Mouse (Mus musculus): ENCODE measurements at regions not wholly inside any gene's neighbourhood (a gene's known extent, or its start where the extent isn't known, plus 50 kb on each side); places are given as distances from the start of the nearest gene placed in this dataset.
A peak's percentile ranks its signal among the peaks of the same experiment; 100 is the strongest.

DNA sequence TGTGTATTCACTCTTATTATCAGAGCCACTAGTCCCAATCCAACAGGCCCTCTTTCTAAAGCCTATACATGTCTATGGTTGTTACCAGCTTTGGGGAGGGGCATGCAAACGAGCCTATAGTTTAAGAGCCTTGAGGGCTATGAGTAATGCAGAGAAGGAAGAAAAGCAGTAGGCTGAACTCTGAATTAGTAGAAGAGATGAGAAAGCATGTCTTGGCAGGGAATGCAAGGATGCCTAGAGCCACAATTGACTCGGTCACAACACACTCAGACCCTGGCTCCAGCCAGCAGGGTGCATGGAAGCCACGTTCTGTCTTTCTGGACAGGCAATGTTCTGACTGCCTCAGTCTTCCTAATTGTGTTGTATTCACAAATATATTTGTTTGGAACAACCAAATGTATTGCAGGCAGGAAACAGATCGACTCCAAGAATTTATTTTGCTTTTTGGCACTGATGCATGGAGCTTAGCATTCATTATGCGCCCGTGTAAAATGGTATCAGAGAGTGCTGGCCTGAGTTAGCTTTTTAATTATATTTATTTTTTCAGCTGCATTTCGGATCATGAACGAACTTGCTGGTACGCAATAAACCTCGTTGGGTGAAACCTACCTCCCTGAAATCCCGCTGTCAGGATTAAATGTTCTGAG lies 110.2 kb downstream of the Rybp start:
- DNase-seq (ENCODE audit: extremely low spot score in 1 of 2, low spot score in 1 of 2), result no peak

DNA sequence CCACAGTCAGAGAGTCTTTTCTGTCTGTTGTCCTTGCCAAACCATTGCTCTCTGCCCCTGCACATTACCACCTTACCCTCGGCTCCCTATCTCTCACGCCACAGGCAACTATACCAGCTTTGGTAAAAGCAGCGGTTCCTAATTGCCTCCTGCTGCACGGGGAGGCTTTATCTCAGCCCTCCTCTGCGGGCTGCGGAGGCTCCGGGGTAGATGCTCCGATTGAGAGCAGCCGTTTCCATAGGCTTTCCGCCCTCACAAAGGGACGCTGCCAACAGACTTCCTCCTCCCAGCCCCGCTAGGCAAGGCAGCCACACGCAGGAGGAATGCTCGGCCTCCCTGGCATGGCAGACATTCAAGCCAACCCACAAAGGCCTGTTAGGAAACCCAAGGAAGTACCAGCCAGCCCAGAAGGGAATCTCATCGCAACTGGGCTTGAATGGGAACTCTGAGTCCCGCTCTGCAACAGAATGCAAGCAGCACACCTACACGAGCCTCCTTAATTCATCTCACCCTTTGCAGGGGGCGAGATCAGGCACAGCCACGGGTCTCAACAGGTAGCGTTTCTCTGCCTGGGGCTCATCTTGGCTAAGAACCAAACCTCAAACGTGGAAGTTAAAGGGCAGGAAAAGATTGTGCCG lies 116.5 kb downstream of the Rybp start:
- DNase-seq (ENCODE audit: extremely low spot score in 1 of 2, low spot score in 1 of 2), result peak; percentile 40 to 50

DNA sequence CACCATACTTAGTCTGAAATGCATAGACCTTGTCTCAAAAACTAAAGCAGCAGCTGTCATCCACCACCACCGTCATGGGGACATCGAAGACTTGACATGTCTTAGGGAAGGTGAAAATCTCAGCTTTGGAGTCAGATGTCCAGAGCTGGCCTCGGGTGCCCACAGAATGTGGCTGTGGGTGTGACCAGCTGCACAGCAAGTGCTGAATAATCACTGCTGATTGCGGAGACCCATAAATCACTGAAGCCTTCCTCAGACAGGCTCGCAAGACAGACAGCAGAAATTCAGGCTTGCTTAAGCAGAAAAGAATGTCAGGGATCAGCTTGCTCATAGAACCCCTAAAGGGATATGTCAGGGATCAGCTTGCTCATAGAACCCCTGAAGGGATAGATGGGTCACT lies 120.0 kb downstream of the Rybp start:
- no peak for DNase-seq (ENCODE audit: extremely low spot score in 1 of 2, low spot score in 1 of 2)

DNA sequence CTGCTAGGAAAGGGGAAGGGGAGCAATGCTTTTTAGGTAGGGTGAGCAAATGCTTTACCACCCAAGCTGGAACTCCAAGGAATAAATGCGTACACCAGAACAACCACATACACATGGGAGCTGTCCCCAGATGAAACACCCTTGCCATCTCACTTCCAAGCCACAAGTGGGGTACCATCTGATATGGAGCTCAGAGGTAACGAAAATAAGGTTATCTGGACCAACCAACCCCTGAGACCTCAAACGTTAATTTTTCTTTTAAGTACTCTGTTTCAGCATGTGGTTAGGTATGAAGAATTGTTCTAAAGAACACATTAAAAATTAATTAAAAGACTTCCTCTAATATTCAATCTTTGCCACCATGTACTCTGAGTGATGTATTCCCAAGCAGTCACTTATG lies 121.5 kb downstream of the Rybp start:
- no peak for DNase-seq (ENCODE audit: extremely low spot score in 1 of 2, low spot score in 1 of 2)

DNA sequence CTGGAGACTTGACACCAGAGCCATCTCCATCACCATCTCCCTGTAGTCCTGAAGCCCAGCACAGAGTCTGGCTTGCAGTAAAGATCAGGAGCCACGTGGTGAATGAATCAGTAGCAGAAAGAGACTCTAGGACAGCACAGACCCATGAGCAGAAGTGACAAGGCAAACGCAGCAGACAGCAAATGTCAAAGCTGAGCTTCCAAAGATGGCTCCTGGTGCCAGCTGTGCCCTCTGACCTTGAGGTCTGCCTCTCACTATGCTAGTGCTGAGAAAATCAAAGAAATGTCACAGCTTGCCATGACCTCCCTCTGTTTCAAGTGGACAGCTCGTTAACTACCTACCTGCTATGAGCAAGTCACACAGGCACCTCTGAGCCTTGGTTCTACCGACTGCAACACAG lies 123.1 kb downstream of the Rybp start:
- no peak for DNase-seq (ENCODE audit: extremely low spot score in 1 of 2, low spot score in 1 of 2)

DNA sequence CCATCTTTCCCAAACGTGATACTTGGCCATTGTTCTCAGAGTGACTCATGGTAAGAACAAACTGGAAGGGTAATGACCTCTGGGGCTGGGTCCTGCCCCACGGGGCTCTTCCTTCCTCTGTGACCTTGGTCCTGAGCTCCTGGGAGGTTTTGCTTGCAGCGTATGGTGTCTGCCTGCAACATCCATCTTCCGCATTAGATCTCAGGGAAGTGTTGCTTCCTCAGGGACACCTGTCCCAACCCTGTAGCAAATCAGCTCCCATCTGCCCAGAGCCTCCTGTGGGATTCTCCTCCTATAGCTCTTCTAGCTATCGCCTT lies 123.5 kb downstream of the Rybp start:
- no peak for DNase-seq (ENCODE audit: extremely low spot score in 1 of 2, low spot score in 1 of 2)

DNA sequence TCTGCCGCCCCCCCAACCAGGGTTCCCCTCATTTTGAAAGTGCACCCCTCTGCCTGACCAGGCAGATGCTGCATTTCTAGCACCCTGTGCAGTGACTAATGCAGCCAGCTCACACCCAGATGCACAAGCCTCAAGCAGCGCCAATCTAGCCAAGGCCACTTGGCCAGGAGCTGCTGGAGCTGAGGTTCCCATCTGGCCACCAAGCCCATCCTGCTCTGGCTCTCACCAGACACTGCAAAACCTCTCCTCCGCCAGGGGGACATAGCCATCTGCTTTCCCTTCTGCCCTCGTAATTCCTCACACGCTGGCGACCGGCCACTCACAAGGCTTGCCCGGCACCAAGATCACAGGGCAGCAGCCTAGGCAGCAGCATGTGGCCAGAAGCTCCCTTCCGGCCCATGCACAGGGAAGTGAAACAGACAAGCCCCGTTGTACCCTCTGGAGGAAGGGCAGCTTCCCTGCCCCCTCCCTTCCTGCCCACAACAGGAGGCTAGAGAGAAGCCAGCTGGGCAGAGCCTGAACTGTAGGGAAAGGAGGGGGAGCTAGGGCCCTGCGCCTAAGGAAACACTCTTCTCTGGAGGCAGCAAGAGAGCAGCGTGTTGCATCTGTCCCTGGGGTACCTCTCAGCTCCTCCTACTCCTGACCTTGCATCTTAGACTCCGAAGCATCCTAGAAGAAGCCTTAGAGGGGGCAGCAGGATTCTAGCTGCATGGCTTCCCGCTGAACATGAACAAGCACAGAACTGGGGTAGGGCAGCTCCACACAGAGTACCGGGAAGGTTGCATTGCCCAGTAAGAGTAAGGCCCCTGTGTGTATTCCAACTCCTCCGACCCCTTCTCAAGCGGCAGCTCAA lies 124.1 kb downstream of the Rybp start:
- peak; percentile 40 to 56 for DNase-seq (ENCODE audit: extremely low spot score in 1 of 2, low spot score in 1 of 2)

DNA sequence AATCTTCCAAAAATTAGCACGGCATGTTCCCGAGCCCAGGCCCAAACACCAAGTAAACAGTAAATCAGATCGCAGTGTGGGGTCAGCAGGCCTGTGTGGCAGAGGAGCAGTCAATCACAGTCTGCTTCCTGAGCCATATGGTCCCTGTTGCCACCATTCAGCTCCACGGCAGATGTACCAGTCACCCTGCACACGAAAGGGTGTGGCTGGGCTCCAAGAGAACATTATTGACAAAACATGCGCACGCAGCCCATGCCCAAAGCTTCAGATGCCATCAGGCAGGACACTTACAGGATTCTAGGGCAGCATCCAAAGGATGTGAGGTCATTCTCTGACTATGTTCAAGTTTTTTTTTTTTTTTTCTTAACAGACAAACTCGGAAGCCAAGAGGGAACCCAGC lies 126.6 kb downstream of the Rybp start:
- no peak for DNase-seq (ENCODE audit: extremely low spot score in 1 of 2, low spot score in 1 of 2)

DNA sequence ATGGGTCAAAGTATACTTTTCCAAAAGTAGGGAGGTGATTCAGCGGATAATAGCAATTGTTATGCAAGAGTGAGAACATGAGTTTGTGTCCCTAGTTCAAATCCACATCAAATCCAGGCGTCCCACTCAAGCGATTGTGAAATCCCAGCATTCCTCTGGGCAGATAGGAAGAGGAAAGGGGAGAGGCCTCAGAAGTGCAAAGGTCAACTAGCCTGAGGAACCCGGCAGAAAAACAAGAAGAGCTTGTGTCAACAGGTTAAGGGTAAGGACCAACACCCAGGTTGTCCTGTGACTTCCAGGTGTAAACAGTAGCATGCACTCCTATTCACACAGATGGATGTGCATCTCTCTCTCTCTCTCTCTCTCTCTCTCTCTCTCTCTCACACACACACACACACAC lies 127.5 kb downstream of the Rybp start:
- DNase-seq (ENCODE audit: extremely low spot score in 1 of 2, low spot score in 1 of 2), result no peak

DNA sequence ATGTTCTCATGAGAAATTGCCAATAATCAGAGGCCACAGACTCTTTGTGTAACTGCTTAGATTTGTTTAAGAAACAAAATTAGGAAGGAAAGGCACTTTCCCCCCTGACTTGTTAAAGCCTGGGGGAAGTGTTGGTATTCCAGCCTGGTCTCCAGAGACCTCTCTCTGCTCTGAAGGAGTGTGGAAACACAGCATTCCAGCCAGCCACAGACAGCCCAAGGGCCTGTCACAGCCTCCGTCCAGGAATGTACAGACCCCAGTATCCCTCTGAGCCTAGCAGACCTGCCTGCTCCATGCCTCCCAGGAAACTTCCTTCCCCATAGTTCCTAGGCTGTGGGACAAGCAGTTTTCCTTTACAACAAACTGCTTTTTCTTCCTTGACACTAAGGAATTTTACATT lies 128.0 kb downstream of the Rybp start:
- DNase-seq (ENCODE audit: extremely low spot score in 1 of 2, low spot score in 1 of 2), result no peak

DNA sequence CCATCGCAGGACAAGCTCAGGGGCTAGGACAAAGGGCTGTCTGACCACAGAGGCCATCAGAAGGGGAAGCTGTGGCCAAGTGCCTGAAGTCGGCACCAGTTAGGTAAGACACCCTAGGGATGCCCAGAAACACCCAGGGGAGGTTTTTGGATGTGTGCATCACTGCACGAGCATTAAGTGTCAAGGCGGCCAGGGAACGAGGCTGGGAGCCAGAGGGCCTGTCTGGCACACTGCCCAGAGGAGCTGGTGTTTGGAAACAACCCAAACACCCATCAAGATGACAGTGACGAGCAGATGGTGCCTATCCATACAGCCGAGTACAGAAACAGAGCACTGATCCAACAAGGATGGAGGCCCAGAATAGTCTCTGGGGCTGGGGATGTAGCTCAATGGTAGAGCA lies 130.0 kb downstream of the Rybp start:
- peak in 1 of 2 experiments; percentile 36 for DNase-seq (ENCODE audit: extremely low spot score in 1 of 2, low spot score in 1 of 2)

DNA sequence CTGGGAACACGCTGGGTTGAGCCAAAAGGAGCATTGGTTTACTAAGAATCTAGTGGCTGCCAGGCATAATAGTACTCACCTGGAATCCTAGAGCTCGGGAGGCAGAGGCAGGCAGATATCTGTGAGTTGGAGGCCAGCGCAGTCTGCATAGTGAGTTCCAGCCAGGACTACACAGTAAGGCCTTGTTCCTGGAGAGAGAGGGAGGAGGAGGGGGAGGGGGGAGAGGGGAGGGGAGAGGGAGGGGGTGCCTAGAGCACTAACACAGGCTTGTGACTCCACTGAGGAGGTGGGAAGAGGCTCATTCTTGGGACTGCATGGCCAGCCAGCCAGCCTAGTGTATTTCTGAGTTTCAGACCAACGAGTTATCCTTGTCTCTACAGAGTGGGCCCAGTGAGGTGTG lies 131.1 kb downstream of the Rybp start:
- no peak for DNase-seq (ENCODE audit: extremely low spot score in 1 of 2, low spot score in 1 of 2)

DNA sequence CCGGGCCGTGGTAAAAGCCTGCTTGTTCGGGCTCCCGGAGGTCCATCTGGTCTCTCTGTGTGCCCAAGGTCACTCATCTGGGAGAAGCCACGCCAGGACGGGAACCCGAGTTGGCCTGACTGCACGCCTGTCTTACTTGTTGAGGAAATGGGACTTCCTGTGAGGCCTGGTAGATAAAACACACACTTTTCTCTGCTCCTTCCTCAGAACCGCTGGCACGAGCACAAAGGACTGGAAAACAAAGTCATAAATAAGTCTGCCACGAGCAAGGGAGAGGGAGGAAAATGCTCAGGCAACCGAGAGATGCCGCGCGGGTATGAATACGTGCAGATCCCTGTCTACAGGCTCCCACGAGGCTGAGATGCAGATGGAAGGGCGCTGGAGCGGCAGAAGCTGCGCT lies 131.6 kb downstream of the Rybp start:
- no peak for DNase-seq (ENCODE audit: extremely low spot score in 1 of 2, low spot score in 1 of 2)

DNA sequence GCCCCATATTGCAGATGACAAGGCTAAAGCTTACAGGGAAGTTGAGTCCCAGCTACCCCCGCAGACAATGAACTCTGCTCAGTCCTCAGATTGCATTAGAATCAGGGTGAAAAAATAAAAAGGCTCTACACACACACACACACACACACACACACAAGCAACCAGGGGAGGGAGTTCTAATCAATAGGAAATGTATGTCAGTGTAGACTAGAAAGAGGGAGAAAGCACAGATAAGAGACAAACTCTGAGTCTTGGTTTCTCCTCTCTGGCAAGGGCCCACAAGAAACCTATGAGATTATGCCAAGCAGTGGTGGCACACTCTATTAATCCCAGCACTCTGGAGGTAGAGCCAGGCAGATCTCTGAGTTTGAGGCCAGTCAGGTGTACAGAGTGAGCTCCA lies 135.8 kb downstream of the Rybp start:
- no peak for DNase-seq (ENCODE audit: extremely low spot score in 1 of 2, low spot score in 1 of 2)

DNA sequence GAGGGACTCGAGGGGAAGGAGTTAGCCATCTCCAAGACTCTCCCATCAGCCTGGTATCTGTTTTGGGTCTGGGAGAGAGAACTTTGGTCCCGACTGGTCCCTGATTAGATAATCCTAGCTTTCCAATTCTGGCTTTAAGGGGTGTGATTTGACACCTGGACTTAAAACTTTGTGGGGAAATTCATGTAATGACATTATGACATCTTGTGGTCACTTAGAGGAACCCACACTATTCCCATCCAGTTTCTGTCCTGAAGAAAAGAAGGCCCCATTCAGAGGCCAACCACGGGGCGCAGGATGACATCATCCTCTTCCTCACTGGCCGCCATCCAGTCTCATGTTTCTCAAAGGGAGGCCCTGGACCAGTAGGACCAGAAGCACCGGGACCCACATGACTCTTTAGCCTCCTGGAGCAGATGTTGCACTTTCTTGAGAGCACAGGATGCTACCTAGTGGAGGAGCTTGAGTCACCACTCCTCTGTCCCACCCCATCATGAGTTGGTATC lies 136.5 kb downstream of the Rybp start:
- no peak for DNase-seq (ENCODE audit: extremely low spot score in 1 of 2, low spot score in 1 of 2)

DNA sequence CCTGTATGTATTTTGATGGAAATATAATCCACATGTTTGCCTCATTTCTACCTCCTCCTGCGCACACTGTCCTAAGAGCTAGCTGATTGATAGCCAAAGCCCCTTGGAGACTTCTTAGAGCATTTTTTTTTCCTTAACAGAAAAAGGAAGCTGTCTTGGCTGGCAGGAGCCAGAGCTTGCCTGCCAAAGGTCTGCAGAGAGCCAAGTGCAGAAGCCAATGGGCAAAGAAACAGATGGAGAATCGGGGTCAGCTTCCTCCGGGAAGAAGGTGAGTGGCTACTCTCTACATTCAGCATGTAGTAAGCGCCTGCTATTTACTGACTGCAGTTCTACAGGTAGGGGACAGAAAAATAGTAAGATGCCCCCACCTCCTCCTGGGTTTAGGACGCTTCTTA lies 137.8 kb downstream of the Rybp start:
- DNase-seq (ENCODE audit: extremely low spot score in 1 of 2, low spot score in 1 of 2), result no peak

DNA sequence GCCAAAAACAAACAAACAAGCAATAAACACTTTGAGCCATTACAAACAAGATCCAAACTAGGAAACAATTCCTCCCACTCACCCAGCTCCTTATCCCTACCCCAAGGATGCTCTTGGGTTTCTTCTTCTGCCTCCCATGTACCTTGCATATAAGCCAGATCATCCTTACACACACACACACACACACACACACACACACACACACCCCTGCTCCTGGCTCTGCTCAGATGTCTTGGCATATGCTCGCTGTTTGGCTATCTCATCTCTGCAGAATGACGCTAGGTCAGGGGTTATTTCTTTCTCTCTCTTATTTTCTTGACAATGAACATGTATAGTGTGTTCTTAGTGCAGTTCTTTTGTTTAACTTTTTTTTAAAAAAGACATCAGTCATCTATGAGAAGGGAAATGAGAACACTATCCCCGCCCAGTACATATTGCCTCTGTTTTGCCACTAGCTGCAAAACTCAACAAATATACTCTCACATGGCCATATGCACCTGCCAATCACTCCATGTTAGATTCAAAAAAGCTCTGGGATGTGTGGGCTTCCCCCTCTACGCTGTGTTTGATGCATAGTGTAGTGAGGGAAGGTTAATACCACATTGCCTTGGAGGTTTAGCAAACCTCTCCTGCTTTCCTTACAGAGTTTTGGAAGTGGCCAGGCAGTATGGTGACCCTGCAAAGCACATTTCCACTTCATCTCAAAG lies 138.4 kb downstream of the Rybp start:
- DNase-seq (ENCODE audit: extremely low spot score in 1 of 2, low spot score in 1 of 2), result no peak

DNA sequence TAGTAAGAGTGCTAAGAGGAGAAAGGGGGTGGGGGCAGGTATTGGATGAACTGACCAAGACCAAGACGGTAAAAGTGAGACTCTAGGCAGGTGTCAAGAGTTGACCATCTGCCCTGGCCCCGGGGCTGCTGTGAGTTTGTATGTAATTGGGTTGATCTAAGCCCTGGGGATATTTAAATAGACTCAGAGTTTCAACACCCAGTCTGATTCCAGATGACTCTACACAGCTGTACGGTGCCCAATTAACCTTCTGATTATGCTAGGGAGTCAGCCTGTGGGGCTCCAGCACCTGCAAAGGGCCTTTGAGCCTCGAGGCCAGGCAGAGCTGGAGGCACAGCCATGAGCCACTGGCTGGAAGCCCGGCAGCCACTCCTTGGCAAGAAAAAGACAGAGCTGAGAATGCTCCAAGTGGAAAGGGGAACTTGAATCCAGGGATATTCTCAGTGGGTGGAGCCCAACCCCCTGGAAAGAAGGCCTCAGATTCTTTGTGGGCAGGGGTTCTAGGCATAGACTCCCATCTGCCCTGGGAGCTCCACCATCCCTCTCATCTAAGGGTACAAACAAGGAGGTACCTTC lies 140.8 kb downstream of the Rybp start:
- DNase-seq (ENCODE audit: extremely low spot score in 1 of 2, low spot score in 1 of 2), result no peak

DNA sequence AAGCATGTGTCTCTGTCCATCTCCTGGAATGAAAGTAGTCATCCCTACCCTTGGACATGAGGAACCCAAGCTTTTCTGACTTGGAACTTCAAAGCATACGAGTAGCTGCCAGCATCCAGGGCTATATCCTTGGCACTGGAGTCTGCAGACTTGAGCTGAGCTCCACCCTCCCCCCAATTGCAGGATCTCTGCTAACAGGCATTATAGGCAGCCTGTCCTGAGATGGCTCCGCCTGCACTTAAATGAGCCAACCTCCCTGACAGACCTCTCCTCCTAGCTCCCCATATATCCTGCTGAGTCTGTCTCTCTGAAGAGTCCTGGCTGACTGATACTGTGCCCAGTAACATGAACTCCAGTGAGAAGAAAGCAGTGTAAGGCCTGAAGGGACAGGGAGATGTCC lies 141.4 kb downstream of the Rybp start:
- no peak for DNase-seq (ENCODE audit: extremely low spot score in 1 of 2, low spot score in 1 of 2)

DNA sequence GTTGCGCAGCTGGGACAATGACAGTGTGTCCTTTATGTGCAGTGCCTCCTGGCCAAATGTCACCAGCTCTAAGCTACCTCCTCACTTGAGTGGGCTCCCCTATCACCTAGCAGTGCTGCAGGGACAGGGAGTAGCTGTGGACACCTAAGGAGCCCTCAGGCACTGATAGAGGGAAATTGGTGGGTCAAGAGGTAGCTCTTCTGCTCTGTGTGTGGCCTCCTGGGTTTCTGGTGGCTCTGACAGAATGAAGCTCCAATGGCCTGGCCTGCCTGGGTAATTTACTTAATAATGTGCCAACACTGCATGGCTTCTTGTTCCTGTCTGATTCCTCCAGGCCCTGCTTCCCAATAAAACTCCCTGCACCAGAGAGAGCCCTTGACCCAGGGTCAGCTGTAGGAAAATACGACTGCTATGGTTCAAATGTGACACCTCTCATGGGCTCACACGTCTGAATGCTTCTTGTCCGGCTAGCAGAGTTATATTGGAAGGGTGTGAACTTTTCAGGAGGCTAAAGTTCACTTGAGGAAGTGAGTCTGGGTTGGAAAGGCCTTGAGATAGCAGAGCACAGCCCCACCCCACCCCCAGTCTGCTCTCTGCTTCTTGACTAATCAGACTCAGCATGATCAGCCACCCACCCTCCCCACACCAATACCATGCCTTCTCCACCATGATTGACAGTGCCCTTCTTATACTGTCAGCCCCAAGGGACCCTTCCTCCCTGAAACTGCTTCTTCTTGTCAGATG lies 142.6 kb downstream of the Rybp start:
- no peak for DNase-seq (ENCODE audit: extremely low spot score in 1 of 2, low spot score in 1 of 2)

Data from layer of hippocampus, postnatal 25 days (tissue).